Mouse (Mus musculus): ENCODE results near the gene Olfr803.

The Olfr803 gene

GRCm38 (mm10) chr10:129694186-129694585 is at the start of gene Olfr803:
Gene Olfr803 (minus strand): TSS chr10:129694286.
- no peak for DNase-seq (ENCODE audit: low read depth)

- DNase-seq (ENCODE audit: low read depth): no peak
Measured at GRCm38 (mm10) chr10:129741821-129742220, 47.7 kb upstream of the Olfr803 start, which contains the start of gene Olfr806. Gene Olfr806 (minus strand): TSS chr10:129741921.

GRCm38 (mm10) chr10:129729275-129729674 is 35.2 kb upstream of the Olfr803 start, which contains the start of gene Olfr805:
Gene Olfr805 (minus strand): TSS chr10:129729375.
- DNase-seq (ENCODE audit: low read depth): no peak

- no peak for DNase-seq (ENCODE audit: low read depth)
Measured at GRCm38 (mm10) chr10:129702910-129703309, 8.8 kb upstream of the Olfr803 start, which contains the start of gene Olfr804. Gene Olfr804 (plus strand): TSS chr10:129703210.

GRCm38 (mm10) chr10:129688069-129688468 is 6.0 kb downstream of the Olfr803 start, which contains the start of gene Olfr802:
Gene Olfr802 (minus strand): TSS chr10:129688169.
- DNase-seq (ENCODE audit: low read depth): no peak

GRCm38 (mm10) chr10:129673765-129674164 is 20.3 kb downstream of the Olfr803 start, which contains the start of gene Olfr801:
Gene Olfr801 (minus strand): TSS chr10:129673865.
- no peak for DNase-seq (ENCODE audit: low read depth)

GRCm38 (mm10) chr10:129657394-129657793 is 36.7 kb downstream of the Olfr803 start, which contains the start of gene Olfr800:
Gene Olfr800 (plus strand): TSS chr10:129657694.
- DNase-seq (ENCODE audit: low read depth): no peak

GRCm38 (mm10) chr10:129651763-129652162 is 42.3 kb downstream of the Olfr803 start:
- DNase-seq (ENCODE audit: low read depth): no peak

All from naive thymus-derived CD4-positive, alpha-beta T cell, adult 2 months (primary cell).